Mouse (Mus musculus): ENCODE measurements around the gene Hdac4. TPM values are rescaled to one million over a fixed set of nuclear protein-coding genes. Genes with fewer than 3 reads are reported as not detected.

Hdac4 gene
- polyA plus RNA-seq, 1 experiment from 2014 or later = 14.2 TPM

- Histone ChIP-seq H3K4me1 (peaks cover 55% of the 10 kb centered on the region), H3K27ac (no peak overlapping the region), H3K27me3 (ENCODE audit: insufficient read depth, poor library complexity, severe bottlenecking) (no peaks in the 10 kb centered on the region), H3K36me3 (no peaks in the 10 kb centered on the region), H3K4me3 (no peak overlapping the region), H3K9me3 (no peaks in the 10 kb centered on the region)
- 87% methylated on average over 10 of the region's 10 CpGs for WGBS
- no peak for DNase-seq (ENCODE audit: low spot score)
These were observed 277.2 kb downstream of the Hdac4 start for GRCm38 (mm10) chr1:91918257-91918800.

- peaks cover 60% of the 10 kb centered on the region for H3K4me1 ChIP-seq
- no peaks in the 10 kb centered on the region for H3K36me3 ChIP-seq
- H3K4me3 ChIP-seq = no peak overlapping the region
- H3K27ac ChIP-seq = no peak overlapping the region
- WGBS = 68% methylated on average over 2 of the region's 2 CpGs
- no peaks in the 10 kb centered on the region for H3K9me3 ChIP-seq
- H3K27me3 ChIP-seq (ENCODE audit: insufficient read depth, poor library complexity, severe bottlenecking) = no peaks in the 10 kb centered on the region
- no peak for DNase-seq (ENCODE audit: low spot score)
These were observed 277.9 kb downstream of the Hdac4 start for GRCm38 (mm10) chr1:91917596-91917995.

- H3K27me3 ChIP-seq (ENCODE audit: insufficient read depth, poor library complexity, severe bottlenecking) = no peaks in the 10 kb centered on the region
- WGBS = 75% methylated on average over 5 of the region's 5 CpGs
- no peaks in the 10 kb centered on the region for H3K9me3 ChIP-seq
- peaks cover 50% of the 10 kb centered on the region for H3K4me1 ChIP-seq
- no peaks in the 10 kb centered on the region for H3K36me3 ChIP-seq
- H3K4me3 ChIP-seq = no peak overlapping the region
- DNase-seq (ENCODE audit: low spot score) = no peak
- H3K27ac ChIP-seq = no peak overlapping the region
These were observed 279.5 kb downstream of the Hdac4 start for GRCm38 (mm10) chr1:91915961-91916360.

- Histone ChIP-seq H3K4me1 (peaks cover 42% of the 10 kb centered on the region), H3K36me3 (no peaks in the 10 kb centered on the region), H3K4me3 (no peak overlapping the region), H3K9me3 (no peaks in the 10 kb centered on the region), H3K27ac (0 out of 2 replicates have a peak overlapping the region, but pooled peaks have one; percentile 19), H3K27me3 (ENCODE audit: insufficient read depth, poor library complexity, severe bottlenecking) (no peaks in the 10 kb centered on the region)
- 56% methylated on average over 3 of the region's 3 CpGs for WGBS
- DNase-seq (ENCODE audit: low spot score) = no peak
These were observed 280.9 kb downstream of the Hdac4 start for GRCm38 (mm10) chr1:91914648-91915047.

GRCm38 (mm10) chr1:91913850-91914249 is 281.6 kb downstream of the Hdac4 start:
- Histone ChIP-seq H3K4me1 (peaks cover 35% of the 10 kb centered on the region), H3K27me3 (ENCODE audit: insufficient read depth, poor library complexity, severe bottlenecking) (no peaks in the 10 kb centered on the region), H3K36me3 (no peaks in the 10 kb centered on the region), H3K9me3 (no peaks in the 10 kb centered on the region), H3K27ac (no peak overlapping the region), H3K4me3 (no peak overlapping the region)
- 43% methylated on average over 6 of the region's 6 CpGs for WGBS
- no peak for DNase-seq (ENCODE audit: low spot score)

- DNase-seq (ENCODE audit: low spot score) = no peak
- Histone ChIP-seq H3K9me3 (no peaks in the 10 kb centered on the region), H3K27me3 (ENCODE audit: insufficient read depth, poor library complexity, severe bottlenecking) (no peaks in the 10 kb centered on the region), H3K4me3 (no peak overlapping the region), H3K4me1 (peaks cover 37% of the 10 kb centered on the region), H3K27ac (no peak overlapping the region; the same call in 1 of the 2 replicates), H3K36me3 (no peaks in the 10 kb centered on the region)
- 51% methylated on average over 10 of the region's 10 CpGs for WGBS
These were observed 283.0 kb downstream of the Hdac4 start for GRCm38 (mm10) chr1:91912227-91913119.

- 87% methylated on average over 6 of the region's 6 CpGs for WGBS
- Histone ChIP-seq H3K27me3 (ENCODE audit: insufficient read depth, poor library complexity, severe bottlenecking) (peaks cover 11% of the 10 kb centered on the region; the same call in 1 of the 2 replicates), H3K36me3 (no peaks in the 10 kb centered on the region), H3K4me1 (peaks cover 11% of the 10 kb centered on the region), H3K27ac (no peak overlapping the region), H3K4me3 (no peak overlapping the region), H3K9me3 (no peaks in the 10 kb centered on the region)
- DNase-seq (ENCODE audit: low spot score) = no peak
These were observed 290.2 kb downstream of the Hdac4 start for GRCm38 (mm10) chr1:91905268-91905667.

- Histone ChIP-seq H3K4me1 (peaks cover 9% of the 10 kb centered on the region), H3K27ac (no peak overlapping the region), H3K9me3 (no peaks in the 10 kb centered on the region), H3K4me3 (no peak overlapping the region), H3K36me3 (no peaks in the 10 kb centered on the region), H3K27me3 (ENCODE audit: insufficient read depth, poor library complexity, severe bottlenecking) (peaks cover 11% of the 10 kb centered on the region; the same call in 1 of the 2 replicates)
- WGBS = 71% methylated on average over 8 of the region's 8 CpGs
- DNase-seq (ENCODE audit: low spot score) = no peak
These were observed 292.1 kb downstream of the Hdac4 start for GRCm38 (mm10) chr1:91903241-91903981.

GRCm38 (mm10) chr1:91897078-91897477 is 298.4 kb downstream of the Hdac4 start:
- H3K27ac ChIP-seq = no peak overlapping the region
- WGBS = 91% methylated on average over 2 of the region's 2 CpGs
- H3K4me3 ChIP-seq = no peak overlapping the region
- H3K4me1 ChIP-seq = no peaks in the 10 kb centered on the region
- H3K9me3 ChIP-seq = no peaks in the 10 kb centered on the region
- no peaks in the 10 kb centered on the region for H3K36me3 ChIP-seq
- DNase-seq (ENCODE audit: low spot score) = no peak
- 0 out of 2 replicates have a peak, but pooled peaks cover 4% of the 10 kb centered on the region for H3K27me3 ChIP-seq (ENCODE audit: insufficient read depth, poor library complexity, severe bottlenecking)

- H3K4me3 ChIP-seq = no peak overlapping the region
- H3K9me3 ChIP-seq = no peaks in the 10 kb centered on the region
- WGBS = 85% methylated on average over 5 of the region's 5 CpGs
- H3K27ac ChIP-seq = no peak overlapping the region
- H3K4me1 ChIP-seq = no peaks in the 10 kb centered on the region
- no peak for DNase-seq (ENCODE audit: low spot score)
- H3K27me3 ChIP-seq (ENCODE audit: insufficient read depth, poor library complexity, severe bottlenecking) = no peaks in the 10 kb centered on the region
- H3K36me3 ChIP-seq = no peaks in the 10 kb centered on the region
These were observed 301.2 kb downstream of the Hdac4 start for GRCm38 (mm10) chr1:91894286-91894685.

GRCm38 (mm10) chr1:91893598-91893997 is 301.9 kb downstream of the Hdac4 start:
- H3K9me3 ChIP-seq = no peaks in the 10 kb centered on the region
- no peaks in the 10 kb centered on the region for H3K4me1 ChIP-seq
- 92% methylated on average over 11 of the region's 11 CpGs for WGBS
- H3K36me3 ChIP-seq = no peaks in the 10 kb centered on the region
- H3K27me3 ChIP-seq (ENCODE audit: insufficient read depth, poor library complexity, severe bottlenecking) = no peaks in the 10 kb centered on the region
- H3K27ac ChIP-seq = no peak overlapping the region
- no peak for DNase-seq (ENCODE audit: low spot score)
- H3K4me3 ChIP-seq = no peak overlapping the region

- Histone ChIP-seq H3K4me3 (no peak overlapping the region), H3K27me3 (ENCODE audit: insufficient read depth, poor library complexity, severe bottlenecking) (no peaks in the 10 kb centered on the region), H3K36me3 (no peaks in the 10 kb centered on the region), H3K4me1 (peaks cover 17% of the 10 kb centered on the region), H3K27ac (no peak overlapping the region), H3K9me3 (no peaks in the 10 kb centered on the region)
- no peak for DNase-seq (ENCODE audit: low spot score)
- WGBS = 65% methylated on average over 5 of the region's 5 CpGs
These were observed 312.4 kb downstream of the Hdac4 start for GRCm38 (mm10) chr1:91883115-91883514.

- 64% methylated on average over 8 of the region's 8 CpGs for WGBS
- no peaks in the 10 kb centered on the region for H3K27me3 ChIP-seq (ENCODE audit: insufficient read depth, poor library complexity, severe bottlenecking)
- H3K4me3 ChIP-seq = no peak overlapping the region
- DNase-seq (ENCODE audit: low spot score) = no peak
- peaks cover 17% of the 10 kb centered on the region for H3K4me1 ChIP-seq
- H3K9me3 ChIP-seq = no peaks in the 10 kb centered on the region
- H3K27ac ChIP-seq = no peak overlapping the region
- no peaks in the 10 kb centered on the region for H3K36me3 ChIP-seq
These were observed 314.6 kb downstream of the Hdac4 start for GRCm38 (mm10) chr1:91880899-91881298.

Measured in heart, embryonic 10.5 days (tissue).